31 mouse cellular contexts compared by ENCODE assay signal in genomic region chr1:129055252-129055651, GRCm38 (mm10).
DNase-seq lines count a peak whose midpoint lies in the region; ATAC-seq and TF ChIP-seq lines count a peak whose summit lies in the region.
"Had no signal": no experiment of that assay in that cellular context is flagged by ENCODE, and none has a peak within 500 bp of the region (broad histone marks: within the 10 kb centered on the region; RNA-seq: fewer than 3 reads in every experiment).

No protein-coding gene starts in this region.

- POLR2A ChIA-PET in Patski (lab: Charles Lee), result no interaction called here

- TF ChIP-seq CTCF in intestine, postnatal 0 days (IDR thresholded peaks at IDR 0.05; ENCODE audit: low read depth), result peak; percentile 15; the same call in 1 of the 2 replicates
- 0 out of 2 replicates have a peak, but pooled peaks have one; percentile 14 for TF ChIP-seq CTCF in lung, postnatal 0 days (IDR thresholded peaks at IDR 0.05)
- TF ChIP-seq CTCF in Patski (IDR thresholded peaks at IDR 0.05), result peak; percentile 63

- in situ Hi-C loops in Patski (cut with MboI; ENCODE audit: low pct_unique_long_range_greater_than_20kb), result loop anchor here (10.0 kb wide), 1 partner anchor 150 kb away; no protein-coding TSS in a partner anchor

- no peaks in the 10 kb centered on the region for H3K4me1 ChIP-seq in intestine, postnatal 0 days (replicated peaks; ENCODE audit: control insufficient read depth, insufficient read depth, low read length)
- H3K4me1 ChIP-seq in intestine, embryonic 16.5 days (ENCODE audit: control insufficient read depth, insufficient read depth, low read length), result no peaks in the 10 kb centered on the region
- no peaks in the 10 kb centered on the region for H3K4me1 ChIP-seq in lung, postnatal 0 days (ENCODE audit: insufficient read depth, low read depth, low read length)
- H3K4me1 ChIP-seq in forebrain, embryonic 13.5 days, result no peaks in the 10 kb centered on the region
- H3K4me1 ChIP-seq: embryonic facial prominence, embryonic 10.5 days; embryonic facial prominence, embryonic 15.5 days; forebrain, embryonic 12.5 days; hindbrain, embryonic 12.5 days; intestine, embryonic 15.5 days; limb, embryonic 13.5 days; lung, embryonic 15.5 days; neural tube, embryonic 15.5 days; stomach, embryonic 15.5 days had no signal

- H3K4me3 ChIP-seq in intestine, postnatal 0 days (ENCODE audit: low read depth, low read length), result no peak overlapping the region
- no peak overlapping the region for H3K4me3 ChIP-seq in intestine, embryonic 16.5 days (ENCODE audit: low read length)
- no peak overlapping the region for H3K4me3 ChIP-seq in lung, postnatal 0 days (ENCODE audit: low read depth, low read length)
- H3K4me3 ChIP-seq in forebrain, embryonic 13.5 days, result no peak overlapping the region
- H3K4me3 ChIP-seq: embryonic facial prominence, embryonic 10.5 days; embryonic facial prominence, embryonic 15.5 days; forebrain, embryonic 12.5 days; heart, embryonic 13.5 days; hindbrain, embryonic 12.5 days; intestine, embryonic 15.5 days; limb, embryonic 13.5 days; lung, embryonic 15.5 days; neural tube, embryonic 15.5 days; stomach, embryonic 15.5 days had no signal

- no peaks in the 10 kb centered on the region for H3K9me3 ChIP-seq in intestine, postnatal 0 days (ENCODE audit: control insufficient read depth)
- H3K9me3 ChIP-seq in intestine, embryonic 16.5 days (ENCODE audit: control insufficient read depth, low read length), result no peaks in the 10 kb centered on the region
- no peaks in the 10 kb centered on the region for H3K9me3 ChIP-seq in lung, postnatal 0 days (ENCODE audit: low read length)
- no peaks in the 10 kb centered on the region for H3K9me3 ChIP-seq in forebrain, embryonic 13.5 days (replicated peaks)
- H3K9me3 ChIP-seq: embryonic facial prominence, embryonic 10.5 days; embryonic facial prominence, embryonic 15.5 days; forebrain, embryonic 12.5 days; heart, embryonic 13.5 days; hindbrain, embryonic 12.5 days; intestine, embryonic 15.5 days; limb, embryonic 13.5 days; lung, embryonic 15.5 days; neural tube, embryonic 15.5 days; stomach, embryonic 15.5 days had no signal

- no peak for ATAC-seq in intestine, postnatal 0 days
- ATAC-seq in intestine, embryonic 16.5 days, result no peak
- ATAC-seq in lung, postnatal 0 days, result no peak
- no peak for ATAC-seq in Patski
- no peak for ATAC-seq in megakaryocyte, adult 5-6 weeks (ENCODE audit: poor library complexity, severe bottlenecking)
- no peak for ATAC-seq in forebrain, embryonic 13.5 days
- ATAC-seq: activated CD4-positive, CD25-positive, alpha-beta regulatory T cell, adult 4 months; hindbrain, postnatal 0 days; intestine, embryonic 15.5 days had no signal

- H3K27me3 ChIP-seq in intestine, postnatal 0 days (replicated peaks; ENCODE audit: control insufficient read depth, insufficient read depth, low read length), result no peaks in the 10 kb centered on the region
- no peaks in the 10 kb centered on the region for H3K27me3 ChIP-seq in intestine, embryonic 16.5 days (replicated peaks; ENCODE audit: control insufficient read depth, insufficient read depth, low read length)
- H3K27me3 ChIP-seq in lung, postnatal 0 days (replicated peaks; ENCODE audit: insufficient read depth, low read length), result no peaks in the 10 kb centered on the region
- H3K27me3 ChIP-seq in Patski, result no peaks in the 10 kb centered on the region
- no peaks in the 10 kb centered on the region for H3K27me3 ChIP-seq in forebrain, embryonic 13.5 days
- H3K27me3 ChIP-seq: embryonic facial prominence, embryonic 15.5 days; forebrain, embryonic 12.5 days; heart, embryonic 13.5 days; hindbrain, embryonic 12.5 days; intestine, embryonic 15.5 days; limb, embryonic 13.5 days; lung, embryonic 15.5 days; neural tube, embryonic 15.5 days; stomach, embryonic 15.5 days had no signal

- no peak for DNase-seq in lung, postnatal 0 days (ENCODE audit: low spot score)
- no peak for DNase-seq in lung, postnatal 25 days (ENCODE audit: low spot score)
- no peak for DNase-seq in Patski (ENCODE audit: low read depth, low spot score)
- DNase-seq: adrenal gland, adult 2 months; adrenal gland, postnatal 36 days; B cell, adult 2 months; cerebellum, adult 2 months; cerebellum, postnatal 14 days; heart, postnatal 14 days; layer of hippocampus, adult 9-11 months; lung, postnatal 4 days; midbrain, embryonic 14.5 days; right cerebral cortex, postnatal 25 days; thymus, postnatal 25 days had no signal

- no peak for TF ChIP-seq EP300 in lung, postnatal 0 days (IDR thresholded peaks at IDR 0.05)

- no peak overlapping the region for H3K4me2 ChIP-seq in intestine, postnatal 0 days (replicated peaks; ENCODE audit: low read depth)
- no peak overlapping the region for H3K4me2 ChIP-seq in intestine, embryonic 16.5 days (ENCODE audit: low read depth, low read length)
- H3K4me2 ChIP-seq in lung, postnatal 0 days (replicated peaks; ENCODE audit: low read depth, low read length), result no peak overlapping the region
- H3K4me2 ChIP-seq in forebrain, embryonic 13.5 days, result no peak overlapping the region
- H3K4me2 ChIP-seq: embryonic facial prominence, embryonic 15.5 days; forebrain, embryonic 12.5 days; heart, embryonic 13.5 days; hindbrain, embryonic 12.5 days; intestine, embryonic 15.5 days; limb, embryonic 13.5 days; liver, embryonic 11.5 days; lung, embryonic 15.5 days; neural tube, embryonic 15.5 days; stomach, embryonic 15.5 days had no signal

- H3K9ac ChIP-seq in intestine, postnatal 0 days (ENCODE audit: low read depth, low read length), result no peak overlapping the region
- no peak overlapping the region for H3K9ac ChIP-seq in intestine, embryonic 16.5 days (ENCODE audit: low read depth, low read length)
- no peak overlapping the region for H3K9ac ChIP-seq in lung, postnatal 0 days (replicated peaks; ENCODE audit: low read depth)
- no peak overlapping the region for H3K9ac ChIP-seq in forebrain, embryonic 13.5 days
- H3K9ac ChIP-seq: embryonic facial prominence, embryonic 15.5 days; forebrain, embryonic 12.5 days; heart, embryonic 13.5 days; hindbrain, embryonic 12.5 days; intestine, embryonic 15.5 days; limb, embryonic 13.5 days; lung, embryonic 15.5 days; neural tube, embryonic 15.5 days; stomach, embryonic 15.5 days had no signal

- no peaks in the 10 kb centered on the region for H3K36me3 ChIP-seq in intestine, postnatal 0 days (ENCODE audit: control insufficient read depth, insufficient read depth)
- H3K36me3 ChIP-seq in intestine, embryonic 16.5 days (ENCODE audit: control insufficient read depth, insufficient read depth, low read length), result no peaks in the 10 kb centered on the region
- no peaks in the 10 kb centered on the region for H3K36me3 ChIP-seq in lung, postnatal 0 days (ENCODE audit: insufficient read depth, low read length)
- no peaks in the 10 kb centered on the region for H3K36me3 ChIP-seq in forebrain, embryonic 13.5 days (ENCODE audit: poor library complexity, severe bottlenecking)
- H3K36me3 ChIP-seq: embryonic facial prominence, embryonic 10.5 days; embryonic facial prominence, embryonic 15.5 days; forebrain, embryonic 12.5 days; heart, embryonic 13.5 days; hindbrain, embryonic 12.5 days; intestine, embryonic 15.5 days; limb, embryonic 13.5 days; lung, embryonic 15.5 days; neural tube, embryonic 15.5 days; stomach, embryonic 15.5 days had no signal

- no peak overlapping the region for H3K27ac ChIP-seq in intestine, postnatal 0 days (ENCODE audit: low read depth, low read length)
- H3K27ac ChIP-seq in intestine, embryonic 16.5 days (ENCODE audit: low read length), result no peak overlapping the region
- no peak overlapping the region for H3K27ac ChIP-seq in lung, postnatal 0 days (ENCODE audit: low read length)
- no peak overlapping the region for H3K27ac ChIP-seq in forebrain, embryonic 13.5 days
- H3K27ac ChIP-seq: embryonic facial prominence, embryonic 10.5 days; embryonic facial prominence, embryonic 15.5 days; forebrain, embryonic 12.5 days; heart, embryonic 13.5 days; hindbrain, embryonic 12.5 days; hindbrain, postnatal 0 days; intestine, embryonic 15.5 days; limb, embryonic 13.5 days; lung, embryonic 15.5 days; neural tube, embryonic 15.5 days; stomach, embryonic 15.5 days had no signal

- CTCF ChIA-PET in Patski (lab: Charles Lee), result interaction anchor here (0.9 to 1.2 kb wide), 3 partner anchors 34 to 153 kb away, joined by 3 to 5 read pairs (median 3); no protein-coding TSS in a partner anchor
